Mouse (Mus musculus) kidney, embryonic 14.5 days (tissue): ENCODE data around the gene Gm8159. TPM values are rescaled to one million over a fixed set of nuclear protein-coding genes. Genes with fewer than 3 reads are reported as not detected.
"Not testable (repeated sequence)": the region's sequence is repeated elsewhere in the genome, so short reads cannot be mapped to it uniquely, and the experiment has no call there.

Experiments used
- ATAC-seq: fragments of 200-750 bp; cut with Nextera tagmentation; 2 replicates; pipeline ENCODE4 v1.8.0; 2017; ENCODE audit warnings: moderate number of reproducible peaks, mild to moderate bottlenecking, moderate TSS enrichment, moderate library complexity; ENCODE audit not compliant: low FRiP score, low TSS enrichment
- H3K27ac ChIP-seq: fragments of 300-500 bp; sonication (generic); 2 replicates; pipeline ENCODE4 v1.5.1; 2014; ENCODE audit warnings: low read depth, mild to moderate bottlenecking, low read length, moderate library complexity, mixed read lengths
- H3K27me3 ChIP-seq: fragments of 300-500 bp; sonication (generic); 2 replicates; pipeline ENCODE4 v1.6.1; 2014; ENCODE audit warnings: mild to moderate bottlenecking, low read length; ENCODE audit not compliant: control insufficient read depth, insufficient read depth
- H3K36me3 ChIP-seq: fragments of 300-500 bp; sonication (generic); 2 replicates; pipeline ENCODE4 v1.6.1; 2014; ENCODE audit warnings: low read length, mixed read lengths; ENCODE audit not compliant: control insufficient read depth, insufficient read depth
- H3K4me1 ChIP-seq: fragments of 300-500 bp; sonication (generic); 2 replicates; pipeline ENCODE4 v1.6.1; 2014; ENCODE audit warnings: low read length, mixed read lengths; ENCODE audit not compliant: control insufficient read depth, insufficient read depth
- H3K4me2 ChIP-seq: fragments of 300-500 bp; sonication (generic); replicated peaks from 2 replicates; pipeline ENCODE4 v1.6.1; 2014; ENCODE audit warnings: low read depth, mild to moderate bottlenecking, low read length
- H3K4me3 ChIP-seq: fragments of 300-500 bp; sonication (generic); 2 replicates; pipeline ENCODE4 v1.5.1; 2014; ENCODE audit warnings: mild to moderate bottlenecking, low read length
- H3K9ac ChIP-seq: fragments of 300-500 bp; sonication (generic); 2 replicates; pipeline ENCODE4 v1.6.1; 2014; ENCODE audit warnings: low read depth, mild to moderate bottlenecking, low read length, moderate library complexity
- H3K9me3 ChIP-seq: fragments of 300-500 bp; sonication (generic); 2 replicates; pipeline ENCODE4 v1.6.1; 2016; ENCODE audit warnings: low read length; ENCODE audit not compliant: control insufficient read depth
- WGBS: fragments of 180-500 bp; shearing (Covaris S2); extraction: QIAGEN DNeasy Blood & Tissue Kit; methylation state at CpG from one replicate; pipeline ENCODE4 v1.1.7; 2014; 5-methylcytosine and 5-hydroxymethylcytosine counted together
- polyA plus RNA-seq: library from polyadenylated mRNA; unstranded; fragments of >200 nt; fragmentation: Nextera tagmentation; extraction: Ambion mirVana; gene quantifications from 2 replicates; pipeline ENCODE4 v1.2.1, GENCODE M21; 2014

Gm8159 gene
- polyA plus RNA-seq, result not detected in 2 replicates

DNA sequence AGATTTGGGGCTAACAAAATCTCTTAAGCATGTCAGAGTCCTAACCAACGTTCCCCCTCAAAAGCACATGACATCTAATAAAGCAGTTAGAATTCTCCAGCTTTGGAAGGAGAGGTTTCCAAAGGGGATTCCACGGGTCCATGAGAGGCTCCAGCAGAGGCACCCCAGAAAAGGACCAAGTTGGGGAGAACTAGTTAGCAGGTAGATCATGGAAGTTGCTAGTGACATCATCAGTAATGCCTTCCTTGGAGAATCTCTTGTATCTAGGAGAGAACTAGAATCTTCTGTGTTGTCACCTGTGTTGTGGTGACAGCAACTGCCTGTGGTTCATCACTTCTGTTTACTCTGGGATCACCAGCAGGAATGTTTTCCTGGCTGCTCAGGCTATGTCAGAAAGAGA lies at the start of gene Gm8159:
Gm8159 (plus strand) TSS at position 301 of the 400 bp plus-strand sequence.
- WGBS, result no CpG with 5 or more reads among the region's 2 CpGs
- not testable (repeated sequence) for H3K9me3 ChIP-seq, H3K27ac ChIP-seq, H3K36me3 ChIP-seq, H3K4me1 ChIP-seq, H3K4me3 ChIP-seq, H3K9ac ChIP-seq, H3K27me3 ChIP-seq, ATAC-seq, H3K4me2 ChIP-seq

GRCm38 (mm10) chr14:4649309-4649708 lies 17.2 kb downstream of the Gm8159 start:
- H3K27me3 ChIP-seq, result not testable (repeated sequence)

DNA sequence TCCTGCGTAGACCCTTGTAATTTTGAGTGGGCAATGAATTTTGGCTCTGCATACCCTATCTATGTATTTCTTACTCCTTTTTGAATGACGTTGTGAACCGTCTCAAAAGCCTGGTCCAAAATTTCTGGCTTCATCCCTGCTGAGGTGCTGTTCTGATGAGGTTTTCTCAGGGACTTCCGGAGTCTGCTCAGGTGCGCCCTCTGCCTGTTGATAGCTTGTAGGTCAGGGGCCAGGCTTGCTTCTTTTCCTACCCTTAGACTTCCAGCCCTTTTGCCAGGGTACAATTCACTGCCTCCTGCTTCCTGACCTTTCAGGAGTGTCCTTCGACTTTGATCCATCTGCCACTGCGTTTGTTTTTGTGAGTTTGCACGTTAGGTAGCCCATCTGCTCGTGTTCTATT lies 18.2 kb downstream of the Gm8159 start:
- H3K27ac ChIP-seq, H3K9me3 ChIP-seq, H3K36me3 ChIP-seq, ATAC-seq, H3K9ac ChIP-seq, H3K27me3 ChIP-seq, H3K4me2 ChIP-seq, H3K4me3 ChIP-seq, H3K4me1 ChIP-seq: not testable (repeated sequence)
- 2% methylated on average over 2 of the region's 9 CpGs for WGBS

More at GRCm38 (mm10) chr14:4649309-4649708, 17.2 kb downstream of the Gm8159 start:
- H3K27ac ChIP-seq, H3K4me3 ChIP-seq, H3K9ac ChIP-seq, H3K36me3 ChIP-seq, H3K4me1 ChIP-seq, H3K4me2 ChIP-seq, ATAC-seq, H3K9me3 ChIP-seq: not testable (repeated sequence)
- 2% methylated on average over 17 of the region's 18 CpGs for WGBS

GRCm38 (mm10) chr14:4663892-4664291 lies 31.7 kb downstream of the Gm8159 start, which contains the start of gene Gm3239:
Gene Gm3239 (plus strand): TSS chr14:4664192.
- H3K4me1 ChIP-seq, H3K4me3 ChIP-seq, ATAC-seq, H3K9ac ChIP-seq, H3K9me3 ChIP-seq, H3K27me3 ChIP-seq, H3K27ac ChIP-seq, H3K4me2 ChIP-seq, H3K36me3 ChIP-seq: not testable (repeated sequence)
- no CpG with 5 or more reads among the region's 2 CpGs for WGBS

Other genes with a start within 250 kb of the Gm8159 start
- gene Gm3159, start 234.8 kb upstream of the Gm8159 start, polyA plus RNA-seq, result not detected in 2 replicates
- 0.64 TPM in 1 of 2 replicates, not detected in the other for gene Gm3164, start 216.9 kb upstream of the Gm8159 start, polyA plus RNA-seq
- not detected in 2 replicates for gene Gm3173, start 201.4 kb upstream of the Gm8159 start, polyA plus RNA-seq
- gene Gm3182, start 150.6 kb upstream of the Gm8159 start, polyA plus RNA-seq, result not detected in 2 replicates
- not detected in 2 replicates for gene Gm3047, start 76.9 kb upstream of the Gm8159 start, polyA plus RNA-seq
- not detected in 2 replicates for gene Gm3239, start 31.8 kb downstream of the Gm8159 start, polyA plus RNA-seq
- gene Gm7876, start 76.9 kb downstream of the Gm8159 start, polyA plus RNA-seq, result not detected in 2 replicates
- 0.19 and 0.39 TPM in 2 replicates for gene Gm3252, start 94.4 kb downstream of the Gm8159 start, polyA plus RNA-seq
- not detected in 2 replicates for gene Gm9602, start 144.0 kb downstream of the Gm8159 start, polyA plus RNA-seq
- gene Gm3269, start 205.8 kb downstream of the Gm8159 start, polyA plus RNA-seq, result not detected in 2 replicates
- 0.31 and 0.37 TPM in 2 replicates for gene Gm3264, start 223.2 kb downstream of the Gm8159 start, polyA plus RNA-seq